Mouse (Mus musculus) urinary bladder, postnatal 4 days (tissue): ENCODE measurements around the gene Prpf38b.
A peak's percentile ranks its signal among the peaks of the same experiment; 100 is the strongest.

Experiments
- DNase-seq, 2 experiments: peaks; one replicate each; pipeline ENCODE4 v3.0.0; 2021 to 2022; ENCODE audit warnings: low spot score in 2 of 2

The Prpf38b gene

DNA sequence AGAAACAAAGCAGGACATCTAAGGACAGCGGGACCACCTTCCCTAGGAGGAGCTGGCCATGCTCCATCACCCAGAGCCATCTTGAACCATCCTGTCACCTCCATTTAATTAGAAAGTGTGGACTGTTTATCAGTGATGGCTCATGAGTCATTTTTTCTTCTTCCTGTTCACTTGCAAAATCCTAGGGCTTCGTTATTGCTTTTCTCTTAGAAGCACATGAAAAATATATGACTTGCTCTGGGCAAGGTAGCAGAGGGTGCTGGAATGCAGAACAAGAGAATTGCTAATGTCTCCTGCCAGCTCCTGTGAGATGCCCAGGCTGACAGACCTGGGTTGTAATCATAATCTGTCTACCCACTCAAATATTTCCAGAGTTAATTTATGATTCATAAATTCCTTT, 50.7 kb downstream of the Prpf38b start:
- no peak for DNase-seq

DNA sequence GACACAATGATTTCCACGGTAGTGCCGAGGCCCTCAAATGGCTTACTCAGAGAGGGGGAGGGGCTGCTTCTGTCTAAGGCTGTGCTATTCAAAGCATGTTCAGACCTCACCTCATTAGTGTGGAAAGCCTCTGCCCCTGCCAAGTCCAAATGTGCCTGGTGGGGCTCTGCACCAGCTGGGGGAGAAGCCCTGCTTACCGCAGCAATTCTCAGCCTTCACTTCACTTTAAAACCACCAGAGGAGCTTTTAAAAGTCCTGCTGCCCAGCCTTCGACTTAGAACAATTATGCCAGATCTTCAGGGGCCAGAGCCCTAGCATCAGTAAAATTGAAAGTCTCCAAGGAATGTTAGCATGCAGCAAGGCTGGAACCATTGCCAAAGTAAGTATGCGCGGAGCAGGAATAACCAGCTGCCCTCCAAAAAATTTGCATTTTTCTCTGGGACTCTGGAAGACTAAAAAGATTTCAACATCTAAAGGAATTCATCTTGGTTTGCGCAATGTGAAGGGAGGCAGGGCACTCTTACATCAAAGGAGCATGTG, 53.2 kb downstream of the Prpf38b start:
- DNase-seq = peak in 1 of 2 experiments; percentile 49

DNA sequence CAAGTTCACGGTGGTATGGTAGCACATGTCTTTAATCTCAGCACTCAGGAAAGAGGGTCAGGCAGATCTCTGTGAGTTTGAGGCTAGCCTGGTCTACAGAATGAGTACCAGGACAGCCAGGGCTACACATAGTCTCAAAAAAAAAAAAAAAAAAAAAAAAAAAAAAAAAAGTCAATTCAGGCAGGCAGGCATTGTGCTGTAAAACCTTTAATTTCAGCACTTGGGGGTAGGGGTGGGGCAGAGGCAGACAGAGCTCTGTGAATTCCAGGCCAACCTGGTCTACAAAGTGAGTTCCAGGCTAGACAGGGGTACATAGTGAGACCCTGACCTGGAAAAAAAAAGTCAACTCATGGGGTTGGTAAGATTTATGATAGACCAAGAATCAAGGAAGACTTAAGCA, 53.8 kb downstream of the Prpf38b start:
- no peak for DNase-seq

DNA sequence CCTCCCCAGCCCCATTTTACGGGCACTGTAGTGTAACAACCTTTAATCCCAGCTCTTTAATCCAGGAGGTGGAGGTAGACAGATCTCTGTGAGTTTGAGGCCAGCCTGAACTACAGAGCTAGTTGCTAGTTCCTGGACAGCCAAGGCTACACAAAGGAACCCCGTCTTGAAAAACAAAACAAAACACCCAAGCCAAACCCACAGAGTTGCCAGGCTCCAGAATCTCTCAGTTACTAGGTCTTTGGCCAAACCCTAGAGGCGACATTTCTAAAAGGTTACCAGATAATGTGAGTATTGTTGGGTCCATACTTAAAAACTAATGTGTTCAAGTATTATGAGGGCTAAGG, 54.4 kb downstream of the Prpf38b start:
- DNase-seq = no peak

DNA sequence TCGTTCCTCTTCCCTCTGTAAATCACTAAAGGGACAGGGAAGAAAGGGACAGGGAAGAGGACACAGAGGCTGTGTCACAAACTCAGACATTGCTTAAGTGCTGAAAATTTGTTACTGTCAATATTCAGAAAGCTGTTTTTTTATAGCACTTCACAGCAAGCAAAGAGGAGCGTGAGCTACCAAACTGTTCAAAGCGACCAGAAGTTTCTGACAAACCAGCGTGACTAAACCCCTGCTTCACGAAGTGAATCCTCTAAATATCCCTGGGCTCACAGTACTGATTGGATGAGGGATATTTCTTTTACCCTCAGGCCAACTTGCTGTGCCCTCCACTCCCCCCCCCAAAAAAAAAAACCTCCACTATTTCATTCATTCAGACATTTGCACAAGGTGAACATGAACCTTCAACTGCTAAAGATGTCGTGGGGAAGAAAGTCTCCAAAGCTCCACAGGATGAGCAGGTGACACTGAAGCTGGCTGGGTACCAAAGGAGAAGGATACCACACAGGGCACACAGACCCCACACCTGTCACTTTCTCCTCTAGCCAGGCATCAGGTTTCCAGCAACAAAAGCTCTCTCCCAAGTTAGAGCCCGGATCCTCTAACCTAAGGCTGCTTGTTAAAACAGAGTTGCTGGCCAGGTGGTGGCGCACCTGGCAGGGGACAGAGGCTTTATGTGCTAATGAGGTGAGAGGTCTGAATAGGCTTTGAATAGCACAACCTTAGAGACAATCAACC, 55.0 kb downstream of the Prpf38b start:
- no peak for DNase-seq

DNA sequence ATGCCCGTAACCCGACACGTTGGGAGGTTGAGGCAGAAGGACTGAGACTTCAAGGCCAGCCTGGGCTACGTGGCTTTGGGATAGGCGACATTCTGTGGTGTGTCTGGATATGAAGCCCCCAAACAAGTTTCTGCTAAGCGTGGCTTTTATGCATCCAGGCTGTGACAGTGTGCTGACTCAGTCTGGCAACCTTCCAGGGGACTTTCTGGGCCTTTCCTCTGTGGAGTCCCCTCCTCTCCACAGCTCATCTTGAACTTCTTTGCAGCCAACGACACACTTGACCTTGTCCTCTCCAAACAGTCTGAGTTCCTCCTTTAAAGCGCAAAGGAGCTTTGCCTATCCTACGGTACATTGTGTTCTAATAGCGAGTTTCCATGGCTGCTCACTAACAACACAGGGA, 55.7 kb downstream of the Prpf38b start:
- peak in 1 of 2 experiments; percentile 53 for DNase-seq

DNA sequence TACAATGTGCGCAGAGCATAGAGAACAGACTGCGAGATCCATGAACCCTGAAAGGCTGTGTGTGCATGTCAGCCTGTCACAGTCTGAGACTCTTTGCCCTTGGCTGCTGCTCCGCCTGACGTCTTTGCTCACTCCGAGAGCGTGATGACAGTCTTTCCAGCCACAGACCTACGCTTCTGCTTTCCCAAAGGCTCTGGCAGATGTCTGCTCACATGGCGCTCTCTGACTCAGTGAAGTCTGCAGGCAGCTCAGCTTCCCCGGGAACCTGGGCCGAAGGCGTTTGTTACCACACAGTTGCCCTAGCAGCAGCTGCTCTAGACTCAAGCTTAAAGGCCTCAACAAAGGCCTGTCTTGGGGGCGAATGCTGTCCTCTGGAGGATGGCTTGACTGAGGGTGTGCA, 56.2 kb downstream of the Prpf38b start:
- peak in 1 of 2 experiments; percentile 24 for DNase-seq

DNA sequence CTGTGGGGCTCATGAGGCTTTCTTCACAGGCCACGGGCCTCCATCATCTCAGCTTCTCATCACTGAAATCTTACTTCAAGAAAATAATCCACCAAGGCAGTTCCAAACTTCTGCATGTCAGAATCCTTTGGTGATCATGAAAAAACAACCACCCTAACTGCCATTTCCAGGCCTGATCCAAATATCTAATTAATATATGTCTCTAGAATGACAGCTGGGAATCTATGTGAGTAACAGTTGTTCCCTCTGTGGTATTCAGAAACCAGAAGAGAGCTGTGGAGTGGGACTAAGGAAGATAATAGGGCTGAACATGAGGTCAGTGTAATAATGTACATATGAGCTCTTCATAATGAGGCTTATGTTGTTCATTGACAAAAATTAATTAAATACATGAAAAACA, 58.3 kb downstream of the Prpf38b start:
- DNase-seq = no peak
